Mouse (Mus musculus) gonadal fat pad, adult 2 months (tissue): ENCODE data around the gene RPS10-NUDT3. TPM values are rescaled to one million over a fixed set of nuclear protein-coding genes. Genes with fewer than 3 reads are reported as not detected.

Experiments used
- DNase-seq: peaks from one replicate; pipeline ENCODE4 v3.0.0-alpha.2; 2012; ENCODE audit warnings: low read depth
- polyA plus RNA-seq: library from polyadenylated mRNA; depleted of rRNA; stranded (reverse); fragments of >200 nt; gene quantifications from 2 replicates; pipeline ENCODE4 v1.2.3, GENCODE M21; 2012; rRNA removed

RPS10-NUDT3 gene
- polyA plus RNA-seq, 1 experiment: not detected

DNA sequence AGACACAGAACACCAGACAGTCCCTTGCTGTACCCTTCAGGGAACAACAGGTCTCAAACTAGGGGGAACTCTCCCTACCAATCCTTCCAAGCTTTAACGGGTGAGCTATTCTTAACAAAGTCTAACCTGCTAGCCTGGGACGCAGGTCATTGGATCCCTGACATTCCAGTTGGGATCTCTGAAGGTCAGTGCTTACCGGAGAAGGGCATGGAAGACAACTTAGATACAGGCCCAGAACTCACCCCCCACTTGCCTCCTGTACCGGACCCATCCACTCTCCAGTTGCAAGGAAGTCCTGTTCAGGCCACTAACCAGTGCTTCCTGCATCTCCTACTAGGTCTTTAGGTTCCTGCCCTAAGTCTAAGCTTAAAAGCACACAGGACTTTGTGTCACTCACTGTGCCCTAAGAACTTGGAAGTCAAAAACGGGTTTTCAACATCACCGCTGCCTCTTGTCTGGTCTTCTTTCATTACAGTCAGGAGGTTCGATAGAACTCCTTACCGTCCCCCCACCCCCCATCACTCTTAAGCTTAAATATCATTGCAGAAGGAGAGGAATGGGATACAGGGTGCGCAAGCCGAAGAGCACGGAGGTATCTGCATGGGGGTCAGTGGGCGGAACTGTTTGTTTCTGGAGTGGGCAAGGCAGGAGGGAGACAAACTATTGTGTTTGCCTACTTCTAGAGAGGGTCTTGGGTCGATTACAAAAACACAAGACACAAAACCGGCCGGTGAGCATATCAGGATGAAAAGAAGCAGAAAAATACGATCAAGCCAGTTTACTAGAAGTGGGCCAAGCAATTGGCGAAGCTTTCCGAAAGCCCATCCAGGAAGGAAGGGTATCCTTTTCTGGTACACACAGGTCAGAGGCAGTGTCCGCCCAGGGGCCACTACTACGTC lies 80.7 kb downstream of the RPS10-NUDT3 start:
- no peak for DNase-seq

GRCm38 (mm10) chr17:27552215-27553201 lies 82.5 kb downstream of the RPS10-NUDT3 start:
- no peak for DNase-seq

- no peak for DNase-seq
Measured at GRCm38 (mm10) chr17:27551393-27551940, 83.6 kb downstream of the RPS10-NUDT3 start.

DNA sequence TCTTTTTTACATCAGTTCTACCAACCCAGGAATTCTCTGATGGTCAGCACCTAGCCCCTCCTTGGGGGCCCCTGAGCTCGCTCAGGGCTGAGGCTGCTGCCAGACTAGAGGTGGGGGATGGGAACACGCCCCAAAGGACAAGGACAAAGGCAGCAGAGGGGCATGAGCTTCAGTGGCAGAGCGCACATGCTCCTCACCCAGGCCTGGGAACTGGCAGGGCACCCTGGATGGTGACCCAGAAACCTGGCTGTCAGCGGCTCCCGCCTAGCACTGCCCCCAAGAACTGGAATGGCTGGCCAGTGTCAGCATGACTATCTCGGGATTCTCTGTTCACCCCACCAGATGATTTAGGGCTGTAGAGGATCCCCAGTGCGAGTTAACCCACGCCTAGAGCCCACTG lies 85.8 kb downstream of the RPS10-NUDT3 start:
- DNase-seq: no peak

GRCm38 (mm10) chr17:27547253-27547868 lies 87.7 kb downstream of the RPS10-NUDT3 start:
- DNase-seq: no peak

DNA sequence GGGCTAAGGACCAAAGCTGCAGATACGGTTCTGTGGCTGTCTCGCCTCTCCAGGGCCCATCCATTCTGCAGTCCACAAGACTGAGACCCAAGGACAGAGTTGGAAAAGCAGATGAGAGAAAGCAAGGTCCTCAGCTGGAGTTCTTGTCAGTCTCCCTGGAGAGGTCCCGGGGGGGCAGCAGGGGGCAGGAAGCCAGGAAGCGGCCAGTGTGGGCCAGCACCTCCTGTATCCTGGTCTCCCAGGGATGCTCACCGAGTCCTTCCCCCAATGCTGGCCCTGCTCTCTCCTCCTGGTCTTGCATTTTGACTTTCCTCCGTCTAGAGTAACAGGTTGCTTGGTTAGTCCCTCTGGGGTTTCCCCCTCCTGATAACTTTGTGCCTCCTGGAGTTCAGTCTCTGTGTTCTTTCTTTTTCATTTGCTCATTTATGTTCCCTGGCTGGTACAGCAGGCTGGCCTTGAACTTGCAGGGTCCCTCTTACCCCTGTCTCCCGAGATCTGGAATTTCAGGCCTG lies 88.4 kb downstream of the RPS10-NUDT3 start:
- no peak for DNase-seq

DNA sequence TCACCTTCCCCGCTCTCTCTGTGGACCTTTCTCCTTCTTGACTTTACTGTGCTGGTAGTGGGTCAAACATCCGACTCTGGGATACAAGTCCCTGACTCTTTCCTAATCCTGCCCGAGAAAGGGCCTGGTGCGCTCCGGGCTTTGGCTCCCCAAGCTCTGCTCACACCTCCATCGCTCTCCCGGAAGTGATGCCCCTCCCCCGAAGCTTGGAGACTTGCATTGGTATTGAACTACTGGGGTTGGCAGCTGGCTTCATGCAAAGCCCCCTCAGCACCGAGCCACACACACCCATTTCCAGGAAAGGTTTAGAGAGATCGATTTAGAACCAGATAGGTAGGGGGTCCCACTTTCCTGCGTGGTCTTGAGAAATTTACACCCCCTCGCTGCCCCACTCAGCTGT lies 89.0 kb downstream of the RPS10-NUDT3 start:
- DNase-seq: no peak

- no peak for DNase-seq
Measured at GRCm38 (mm10) chr17:27544551-27544950, 90.5 kb downstream of the RPS10-NUDT3 start.

- DNase-seq: no peak
Measured at GRCm38 (mm10) chr17:27541984-27542383, 93.0 kb downstream of the RPS10-NUDT3 start.

GRCm38 (mm10) chr17:27541261-27541660 lies 93.8 kb downstream of the RPS10-NUDT3 start:
- DNase-seq: no peak

- DNase-seq: no peak
Measured at GRCm38 (mm10) chr17:27534718-27535117, 100.3 kb downstream of the RPS10-NUDT3 start.

DNA sequence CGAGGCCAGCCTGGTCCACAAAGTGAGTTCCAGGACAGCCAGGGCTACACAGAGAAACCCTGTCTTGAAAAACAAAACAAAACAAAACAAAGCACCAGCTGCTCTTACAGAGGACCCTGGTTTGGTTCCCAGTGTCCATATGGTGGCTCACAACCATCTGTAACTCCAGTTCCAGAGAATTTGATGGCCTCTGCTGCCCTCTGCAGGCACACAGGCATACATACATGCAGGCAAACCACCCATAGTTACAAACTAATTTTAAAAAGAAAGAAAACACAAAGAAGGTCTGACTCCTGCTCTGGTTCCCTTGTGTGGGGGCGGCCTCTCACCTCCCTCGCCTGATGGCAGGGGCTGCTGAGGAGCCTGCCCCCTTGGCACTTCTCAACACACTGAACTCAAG lies 101.7 kb downstream of the RPS10-NUDT3 start:
- DNase-seq: no peak

GRCm38 (mm10) chr17:27532095-27532494 lies 102.9 kb downstream of the RPS10-NUDT3 start:
- no peak for DNase-seq

Other genes starting within 250 kb of the RPS10-NUDT3 start
- gene Grm4, start 113.8 kb downstream of the RPS10-NUDT3 start, polyA plus RNA-seq: 0.09 and 0.19 TPM in 2 replicates
- gene Hmga1, start 78.7 kb downstream of the RPS10-NUDT3 start, polyA plus RNA-seq: 36.6 and 44.4 TPM in 2 replicates
- 32.6 and 44.6 TPM in 2 replicates for gene AI413582, start 69.5 kb downstream of the RPS10-NUDT3 start, polyA plus RNA-seq
- gene Nudt3, start 11.7 kb downstream of the RPS10-NUDT3 start, polyA plus RNA-seq: 51.3 and 66.3 TPM in 2 replicates
- 1,086 and 1,236 TPM in 2 replicates for gene Rps10, start 1.4 kb upstream of the RPS10-NUDT3 start, polyA plus RNA-seq
- 5.4 and 10.1 TPM in 2 replicates for gene Pacsin1, start 20.3 kb upstream of the RPS10-NUDT3 start, polyA plus RNA-seq
- gene Spdef, start 93.7 kb upstream of the RPS10-NUDT3 start, polyA plus RNA-seq: 1.6 and 1.7 TPM in 2 replicates
- gene D17Wsu92e, start 185.4 kb upstream of the RPS10-NUDT3 start, polyA plus RNA-seq: 83.0 and 98.2 TPM in 2 replicates
- gene Snrpc, start 202.9 kb upstream of the RPS10-NUDT3 start, polyA plus RNA-seq: 51.9 and 72.5 TPM in 2 replicates
- gene Uhrf1bp1, start 221.2 kb upstream of the RPS10-NUDT3 start, polyA plus RNA-seq: 12.4 and 14.8 TPM in 2 replicates